Mouse (Mus musculus) neural tube, embryonic 12.5 days (tissue): ENCODE measurements around the gene Gm49776. TPM values are rescaled to one million over a fixed set of nuclear protein-coding genes. Genes with fewer than 3 reads are reported as not detected.

Experiments used
- microRNA counts: library from miRNA; unstranded; fragments of <30 nt; microRNA quantifications from one replicate; lab custom pipeline; 2017
- microRNA-seq: library from miRNA; unstranded; fragments of <30 nt; microRNA quantifications from one replicate; pipeline ENCODE4, GENCODE M21; 2017
- polyA plus RNA-seq: library from polyadenylated mRNA; unstranded; fragments of >200 nt; fragmentation: Nextera tagmentation; extraction: Ambion mirVana; gene quantifications from 2 replicates; pipeline ENCODE4 v1.2.1, GENCODE M21; 2016

The Gm49776 gene
- polyA plus RNA-seq, 1 experiment from 2014 or later, result 2.8 TPM

MicroRNA genes within 50 kb of the gene (microRNA counts, 519-probe panel; counts per million panel counts)
- 342 counts per million, percentile 67 among the panel's probes with 10 or more counts for microRNA mmu-miR-1306 (lab: Ali Mortazavi, UCI)

Small RNA genes within 50 kb of the gene (microRNA-seq; reads per million reads assigned to microRNA genes)
- gene Gm24572 (2.2 reads per million, percentile 1 among the genes with 10 or more reads in this experiment), gene Mir1306 (325 reads per million, percentile 67 among the genes with 10 or more reads in this experiment)

Other genes starting within 250 kb of the Gm49776 start
- gene Dgcr6, start 205.5 kb downstream of the Gm49776 start, polyA plus RNA-seq, result 162 and 171 TPM in 2 replicates
- 6.3 and 7.1 TPM in 2 replicates for gene Prodh, start 168.1 kb downstream of the Gm49776 start, polyA plus RNA-seq
- gene Rtn4r, start 130.7 kb downstream of the Gm49776 start, polyA plus RNA-seq, result 15.6 and 16.5 TPM in 2 replicates
- not detected in 2 replicates for gene Ccdc188, start 40.4 kb downstream of the Gm49776 start, polyA plus RNA-seq
- gene Zdhhc8, start 23.2 kb downstream of the Gm49776 start, polyA plus RNA-seq, result 16.7 and 17.7 TPM in 2 replicates
- gene Trmt2a, start 9.6 kb downstream of the Gm49776 start, polyA plus RNA-seq, result 95.4 and 106 TPM in 2 replicates
- gene Ranbp1, start 9.6 kb downstream of the Gm49776 start, polyA plus RNA-seq, result 701 and 706 TPM in 2 replicates
- gene Dgcr8, start 30.9 kb upstream of the Gm49776 start, polyA plus RNA-seq, result 36.7 and 37.4 TPM in 2 replicates
- 59.1 and 60.0 TPM in 2 replicates for gene Tango2, start 89.8 kb upstream of the Gm49776 start, polyA plus RNA-seq
- 114 and 118 TPM in 2 replicates for gene Arvcf, start 89.9 kb upstream of the Gm49776 start, polyA plus RNA-seq
- 20.5 and 24.8 TPM in 2 replicates for gene Txnrd2, start 168.1 kb upstream of the Gm49776 start, polyA plus RNA-seq
- gene Comt, start 168.5 kb upstream of the Gm49776 start, polyA plus RNA-seq, result 68.6 and 70.9 TPM in 2 replicates
- gene Gnb1l, start 240.4 kb upstream of the Gm49776 start, polyA plus RNA-seq, result 11.2 and 12.9 TPM in 2 replicates
- 1.7 and 2.2 TPM in 2 replicates for gene Rtl10, start 240.6 kb upstream of the Gm49776 start, polyA plus RNA-seq